Mouse (Mus musculus) embryonic fibroblast, embryonic 13.5 days (primary cell): Measurements from ENCODE around the gene Rspo4.

Experiments
- CTCF ChIP-seq: IDR thresholded peaks from 2 replicates; pipeline ENCODE4 v1.5.1; 2011; ENCODE audit warnings: mild to moderate bottlenecking, control low read depth, low read length, moderate library complexity, borderline replicate concordance; ENCODE audit not compliant: insufficient read depth
- POLR2A ChIP-seq: IDR thresholded peaks from 2 replicates; pipeline ENCODE4 v1.6.1; 2011; ENCODE audit warnings: low read depth, mild to moderate bottlenecking, control low read depth, low read length, moderate library complexity

- TF ChIP-seq CTCF = no peak
- TF ChIP-seq POLR2A = no peak
Observed at GRCm38 (mm10) chr2:151919140-151919539, 76.4 kb downstream of the Rspo4 start.
